Mouse (Mus musculus) hindbrain, embryonic 15.5 days (tissue): ENCODE results near the gene Gm29427. TPM values are rescaled to one million over a fixed set of nuclear protein-coding genes. Genes with fewer than 3 reads are reported as not detected.
A peak's percentile ranks its signal among the peaks of the same experiment; 100 is the strongest.
"Not testable (repeated sequence)": the region's sequence is repeated elsewhere in the genome, so short reads cannot be mapped to it uniquely, and the experiment has no call there.

Experiments used
- ATAC-seq: fragments of 200-750 bp; cut with Nextera tagmentation; 2 replicates; pipeline ENCODE4 v1.8.0; 2017; ENCODE audit warnings: low read depth, moderate number of reproducible peaks, moderate TSS enrichment; ENCODE audit not compliant: low FRiP score
- H3K27ac ChIP-seq: fragments of 300-500 bp; sonication (generic); replicated peaks from 2 replicates; pipeline ENCODE4 v1.5.1; 2015; ENCODE audit warnings: mild to moderate bottlenecking, inconsistent platforms
- H3K27me3 ChIP-seq: fragments of 300-500 bp; sonication (generic); 2 replicates; pipeline ENCODE4 v1.6.1; 2015; ENCODE audit warnings: control low read depth, inconsistent platforms
- H3K36me3 ChIP-seq: fragments of 300-500 bp; sonication (generic); 2 replicates; pipeline ENCODE4 v1.6.1; 2015; ENCODE audit warnings: control low read depth, inconsistent platforms
- H3K4me1 ChIP-seq: fragments of 300-500 bp; sonication (generic); replicated peaks from 2 replicates; pipeline ENCODE4 v1.6.1; 2015; ENCODE audit warnings: control low read depth, inconsistent platforms
- H3K4me2 ChIP-seq: fragments of 300-500 bp; sonication (generic); 2 replicates; pipeline ENCODE4 v1.6.1; 2015; ENCODE audit warnings: moderate library complexity, mild to moderate bottlenecking, inconsistent platforms
- H3K4me3 ChIP-seq: fragments of 300-500 bp; sonication (generic); 2 replicates; pipeline ENCODE4 v1.5.1; 2015; ENCODE audit warnings: mild to moderate bottlenecking, inconsistent platforms
- H3K9ac ChIP-seq: fragments of 300-500 bp; sonication (generic); 2 replicates; pipeline ENCODE4 v1.6.1; 2015; ENCODE audit warnings: inconsistent platforms
- H3K9me3 ChIP-seq: fragments of 300-500 bp; sonication (generic); 2 replicates; pipeline ENCODE4 v1.6.1; 2016; ENCODE audit warnings: control low read depth, inconsistent platforms
- WGBS: fragments of 180-500 bp; shearing (Covaris S2); methylation state at CpG from one replicate; pipeline ENCODE4 v1.1.7; 2015; 5-methylcytosine and 5-hydroxymethylcytosine counted together
- polyA plus RNA-seq: library from polyadenylated mRNA; unstranded; fragments of >200 nt; fragmentation: Nextera tagmentation; extraction: Ambion mirVana; gene quantifications from 2 replicates; pipeline ENCODE4 v1.2.1, GENCODE M21; 2015

The Gm29427 gene
- polyA plus RNA-seq, 1 experiment from 2014 or later: not detected

DNA sequence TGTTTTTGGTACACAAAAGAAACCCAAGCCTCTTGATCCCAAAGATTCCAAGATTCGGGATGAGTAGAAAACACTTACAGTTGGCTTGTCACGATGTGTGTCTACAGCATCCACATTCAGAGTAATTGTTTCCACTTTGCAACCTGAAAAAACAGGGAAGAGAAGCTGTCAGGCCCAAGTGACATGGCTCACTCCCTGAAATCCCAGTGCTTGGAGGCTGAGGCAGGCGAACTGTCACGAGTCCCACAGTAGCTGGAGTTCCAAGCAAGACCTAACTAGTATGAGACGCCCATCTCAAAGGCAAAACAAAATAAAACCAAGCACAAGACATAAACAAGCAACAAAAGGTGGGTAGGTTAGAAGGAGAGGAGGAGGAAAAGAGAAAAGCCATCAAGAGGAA lies 17.0 kb downstream of the Gm29427 start:
- no peaks in the 10 kb centered on the region for H3K27me3 ChIP-seq
- peaks cover 56% of the 10 kb centered on the region for H3K36me3 ChIP-seq
- H3K4me2 ChIP-seq: no peak overlapping the region
- no peak overlapping the region for H3K9ac ChIP-seq
- ATAC-seq: no peak
- no peak overlapping the region for H3K27ac ChIP-seq
- no peak overlapping the region for H3K4me3 ChIP-seq
- no peaks in the 10 kb centered on the region for H3K9me3 ChIP-seq
- 92% methylated on average over 5 of the region's 5 CpGs for WGBS
- no peaks in the 10 kb centered on the region for H3K4me1 ChIP-seq

DNA sequence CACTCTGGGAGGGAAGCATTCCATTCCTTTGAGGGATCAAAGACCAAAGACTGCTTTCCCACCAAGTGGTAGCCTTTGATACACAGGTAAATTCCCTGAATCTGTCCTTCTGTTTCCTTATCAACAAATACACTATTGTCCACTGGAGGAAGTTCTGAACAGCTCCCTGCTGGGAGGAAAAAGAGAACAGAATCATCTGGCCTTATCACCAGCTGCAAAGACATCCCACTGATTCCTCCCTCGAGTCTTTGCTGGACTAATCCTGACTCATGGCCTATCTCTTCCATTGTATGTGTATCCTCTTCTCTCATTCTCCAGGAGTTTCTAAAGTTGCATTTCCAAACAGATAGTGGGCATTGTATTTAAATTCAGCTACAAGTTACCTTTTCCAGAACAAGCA lies 31.7 kb downstream of the Gm29427 start:
- WGBS: 57% methylated on average over 1 of the region's 1 CpGs
- Histone ChIP-seq H3K4me3 (no peak overlapping the region), H3K4me1 (no peaks in the 10 kb centered on the region), H3K27me3 (no peaks in the 10 kb centered on the region), H3K4me2 (no peak overlapping the region), H3K9me3 (no peaks in the 10 kb centered on the region), H3K27ac (no peak overlapping the region), H3K36me3 (peaks cover 8% of the 10 kb centered on the region; the same call in 1 of the 2 replicates), H3K9ac (no peak overlapping the region)
- ATAC-seq: no peak

DNA sequence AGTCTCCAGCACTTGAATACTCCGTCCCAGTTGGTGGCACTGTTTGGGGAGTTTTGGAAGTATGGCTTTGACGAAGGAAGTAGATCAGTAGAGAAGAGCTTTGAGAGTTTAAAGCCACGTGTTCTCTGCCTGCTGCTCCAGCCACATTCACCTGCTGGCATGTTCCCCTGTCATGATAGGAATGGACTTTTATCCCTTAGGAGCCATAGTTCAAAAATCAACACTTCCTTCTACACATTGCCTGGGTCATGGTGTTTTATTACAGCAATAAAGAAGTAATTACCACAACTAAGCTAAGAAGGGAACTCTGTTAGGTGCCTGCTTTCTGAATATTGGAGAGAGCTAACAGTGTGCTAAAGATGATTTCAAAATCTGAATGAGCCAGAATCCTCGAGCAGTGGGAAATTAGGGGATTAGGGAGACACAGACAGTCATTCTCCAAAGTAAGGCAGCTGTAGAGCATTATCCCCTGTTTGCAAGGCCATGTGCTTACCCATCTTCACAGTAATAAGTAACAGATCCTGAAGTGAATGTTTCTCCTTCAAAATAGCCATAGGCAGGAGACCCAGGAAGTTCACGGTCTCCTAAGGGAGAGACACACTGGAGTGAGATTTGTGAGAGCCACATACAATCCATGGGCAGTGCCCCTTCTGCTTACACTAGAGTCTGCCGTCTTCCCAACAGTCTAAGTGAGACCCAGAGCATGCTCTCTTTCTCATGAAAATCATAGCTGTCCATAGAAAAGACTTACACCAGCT lies 33.8 kb downstream of the Gm29427 start:
- Histone ChIP-seq H3K27ac (no peak overlapping the region), H3K27me3 (no peaks in the 10 kb centered on the region), H3K4me2 (no peak overlapping the region), H3K9ac (no peak overlapping the region), H3K4me3 (no peak overlapping the region), H3K4me1 (no peaks in the 10 kb centered on the region), H3K36me3 (no peaks in the 10 kb centered on the region), H3K9me3 (no peaks in the 10 kb centered on the region)
- 80% methylated on average over 6 of the region's 6 CpGs for WGBS
- no peak for ATAC-seq

DNA sequence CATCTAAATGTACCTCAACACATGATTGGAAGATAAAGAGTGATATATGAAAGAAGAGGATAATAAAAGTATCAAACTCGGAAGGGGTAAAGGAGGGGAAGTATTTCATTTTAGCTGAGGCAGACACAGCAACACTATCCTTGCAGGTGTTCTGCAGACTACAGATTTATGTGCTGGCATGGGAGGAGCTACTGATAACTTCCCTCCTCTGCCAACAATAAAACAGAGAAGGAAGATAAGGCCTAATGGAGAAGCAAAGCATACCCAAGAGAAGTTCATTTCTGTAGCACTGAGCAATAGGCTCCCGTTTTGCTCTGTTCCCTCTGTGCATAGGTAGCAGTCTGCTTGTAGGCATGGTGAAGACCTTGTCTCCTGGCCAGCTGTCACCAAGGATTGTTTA lies 34.5 kb downstream of the Gm29427 start:
- Histone ChIP-seq H3K27ac (no peak overlapping the region), H3K9ac (no peak overlapping the region), H3K27me3 (no peaks in the 10 kb centered on the region), H3K4me3 (no peak overlapping the region), H3K36me3 (no peaks in the 10 kb centered on the region), H3K4me1 (no peaks in the 10 kb centered on the region), H3K9me3 (no peaks in the 10 kb centered on the region), H3K4me2 (no peak overlapping the region)
- no peak for ATAC-seq
- 76% methylated on average over 2 of the region's 2 CpGs for WGBS

DNA sequence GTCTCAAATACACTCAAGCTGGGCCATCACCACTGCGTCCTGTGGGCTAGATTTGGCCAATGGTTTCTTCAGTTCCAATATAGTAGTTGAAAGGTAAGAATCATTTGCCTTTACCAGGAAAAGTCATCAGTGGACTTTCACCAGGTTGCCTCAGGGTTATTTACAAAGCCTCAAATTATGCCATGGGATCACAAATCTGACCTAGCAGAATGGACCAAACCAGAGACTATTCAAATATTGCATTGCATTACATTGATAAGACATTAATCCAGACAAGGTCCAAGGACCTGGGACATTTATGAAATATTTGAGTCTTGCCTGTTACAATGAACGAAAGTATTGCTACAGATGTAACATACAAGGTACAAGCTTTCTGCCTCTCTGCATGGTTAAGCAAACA lies 37.0 kb downstream of the Gm29427 start:
- 85% methylated on average over 2 of the region's 2 CpGs for WGBS
- Histone ChIP-seq H3K4me1 (no peaks in the 10 kb centered on the region), H3K36me3 (no peaks in the 10 kb centered on the region), H3K9me3 (no peaks in the 10 kb centered on the region), H3K27me3 (no peaks in the 10 kb centered on the region), H3K9ac (no peak overlapping the region), H3K4me3 (no peak overlapping the region), H3K27ac (no peak overlapping the region), H3K4me2 (no peak overlapping the region)
- ATAC-seq: no peak

DNA sequence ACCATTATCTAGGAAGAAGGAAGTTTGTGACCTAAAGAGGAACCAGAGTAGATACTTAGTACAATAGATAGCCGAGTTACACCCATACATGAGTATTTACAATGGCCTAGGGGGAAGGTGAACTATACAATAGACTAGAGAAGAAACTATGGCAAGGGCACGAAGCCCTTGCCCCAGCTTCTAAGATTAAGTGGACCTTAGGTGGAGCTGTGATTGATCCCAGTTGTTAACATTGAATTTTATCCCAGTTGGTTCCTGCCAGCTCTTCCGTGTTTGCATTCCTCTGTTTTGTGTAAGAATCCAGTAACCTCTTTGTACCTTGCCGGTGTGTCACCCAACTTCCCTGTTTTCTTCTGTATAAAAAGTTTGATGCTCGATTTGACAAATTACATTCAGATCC lies 52.0 kb downstream of the Gm29427 start:
- ATAC-seq, H3K4me1 ChIP-seq, H3K27me3 ChIP-seq, H3K9me3 ChIP-seq, H3K4me3 ChIP-seq, H3K36me3 ChIP-seq, H3K27ac ChIP-seq, H3K9ac ChIP-seq, H3K4me2 ChIP-seq: not testable (repeated sequence)
- WGBS: 91% methylated on average over 5 of the region's 5 CpGs

DNA sequence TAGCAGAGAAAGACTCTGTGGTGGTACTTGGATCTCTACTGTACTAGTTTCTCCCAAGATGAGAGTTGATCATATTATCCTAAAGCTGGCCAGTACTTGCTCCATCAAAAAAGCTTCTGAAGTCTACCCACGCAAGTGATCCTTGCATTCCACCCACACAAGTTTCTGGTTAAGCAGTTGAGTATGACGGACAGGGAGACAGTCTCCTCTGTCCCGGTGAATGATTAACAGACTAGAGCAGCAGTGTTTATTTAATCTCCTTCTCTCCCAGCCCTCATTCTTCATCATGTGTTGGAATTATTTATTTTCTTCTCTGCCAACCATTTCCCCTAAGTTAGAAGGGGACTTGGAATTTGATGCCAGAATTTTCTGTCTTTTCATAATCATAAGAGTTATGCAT lies 54.1 kb downstream of the Gm29427 start, which contains the start of gene C4bp:
C4bp (minus strand) TSS at position 179 of the 400 bp plus-strand sequence.
- Histone ChIP-seq H3K36me3 (no peaks in the 10 kb centered on the region), H3K9me3 (no peaks in the 10 kb centered on the region), H3K27ac (no peak within 1 kb of the TSS), H3K4me2 (no peak within 1 kb of the TSS), H3K27me3 (no peaks in the 10 kb centered on the region), H3K4me1 (no peaks in the 10 kb centered on the region), H3K9ac (no peak within 1 kb of the TSS), H3K4me3 (no peak within 1 kb of the TSS)
- WGBS: 88% methylated on average over 3 of the region's 3 CpGs
- ATAC-seq: no peak

DNA sequence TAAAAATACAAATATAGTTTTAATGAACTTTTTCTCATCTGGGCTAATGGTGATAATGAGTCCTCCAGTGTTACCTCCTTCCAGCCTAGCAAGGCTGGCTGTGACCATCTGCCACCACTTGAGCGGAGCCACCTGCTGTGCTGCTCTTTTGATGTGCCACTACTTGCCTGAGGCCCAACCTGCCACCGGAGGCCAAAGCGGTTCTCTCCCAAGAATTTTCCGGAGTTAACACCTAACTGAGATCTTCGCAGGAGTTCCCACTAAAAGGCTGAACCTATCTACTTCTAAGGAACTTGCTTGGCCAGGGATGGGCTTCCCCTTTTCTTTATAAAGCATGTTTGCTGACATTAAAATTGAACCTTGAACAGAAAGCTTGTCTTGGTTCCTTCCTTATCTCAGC lies 56.0 kb downstream of the Gm29427 start:
- H3K9me3 ChIP-seq, H3K27me3 ChIP-seq, H3K4me2 ChIP-seq, ATAC-seq, H3K36me3 ChIP-seq, H3K4me1 ChIP-seq, H3K9ac ChIP-seq, H3K27ac ChIP-seq, H3K4me3 ChIP-seq: not testable (repeated sequence)
- 45% methylated on average over 5 of the region's 5 CpGs for WGBS

DNA sequence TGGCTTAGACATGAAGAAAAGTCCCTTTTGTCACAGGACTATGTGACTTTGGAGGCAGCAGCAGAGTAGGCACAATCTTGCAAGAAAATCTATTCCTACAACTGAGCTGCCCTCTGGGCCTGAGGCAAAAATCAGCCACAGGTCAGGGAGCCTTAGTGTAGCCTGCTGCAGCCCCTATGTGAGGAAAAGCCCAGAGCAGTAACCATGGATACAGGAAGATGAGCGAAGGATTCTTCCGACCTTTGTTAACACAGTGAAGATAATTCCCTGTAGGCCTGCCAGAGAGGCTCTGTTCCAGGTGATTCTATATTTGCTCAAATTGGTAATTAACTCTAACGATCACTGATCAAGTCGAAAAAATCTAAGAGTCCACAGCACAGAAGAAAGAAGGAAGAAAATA lies 71.5 kb downstream of the Gm29427 start:
- H3K9ac ChIP-seq: no peak overlapping the region
- H3K4me3 ChIP-seq: no peak overlapping the region
- no peaks in the 10 kb centered on the region for H3K36me3 ChIP-seq
- H3K9me3 ChIP-seq: no peaks in the 10 kb centered on the region
- no peaks in the 10 kb centered on the region for H3K27me3 ChIP-seq
- no peak overlapping the region for H3K27ac ChIP-seq
- no peaks in the 10 kb centered on the region; the same call in 1 of the 2 replicates for H3K4me1 ChIP-seq
- 48% methylated on average over 4 of the region's 4 CpGs for WGBS
- H3K4me2 ChIP-seq: no peak overlapping the region
- no peak for ATAC-seq

DNA sequence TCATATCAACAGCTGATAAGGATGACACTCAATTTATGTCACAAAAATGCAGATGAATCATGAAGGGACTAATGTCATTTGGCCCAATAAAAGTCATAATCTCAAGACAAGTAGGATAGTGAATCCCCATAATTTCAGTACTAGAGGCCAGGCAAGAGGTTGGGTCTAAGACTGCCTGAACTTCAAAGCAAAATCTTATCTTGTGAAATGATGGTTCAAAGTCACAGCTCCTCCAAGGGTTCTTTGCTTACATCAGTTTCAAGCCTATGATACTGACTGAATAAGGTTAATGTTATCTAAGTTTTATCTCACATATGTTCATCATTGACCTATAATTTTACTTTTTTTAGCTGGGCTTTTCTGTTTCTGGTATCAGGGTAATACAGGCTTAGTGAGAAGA lies 74.6 kb downstream of the Gm29427 start:
- Histone ChIP-seq H3K4me3 (no peak overlapping the region), H3K27me3 (no peaks in the 10 kb centered on the region), H3K4me2 (no peak overlapping the region), H3K9me3 (no peaks in the 10 kb centered on the region), H3K9ac (no peak overlapping the region), H3K27ac (no peak overlapping the region), H3K4me1 (no peaks in the 10 kb centered on the region; the same call in 1 of the 2 replicates), H3K36me3 (no peaks in the 10 kb centered on the region)
- no peak for ATAC-seq

DNA sequence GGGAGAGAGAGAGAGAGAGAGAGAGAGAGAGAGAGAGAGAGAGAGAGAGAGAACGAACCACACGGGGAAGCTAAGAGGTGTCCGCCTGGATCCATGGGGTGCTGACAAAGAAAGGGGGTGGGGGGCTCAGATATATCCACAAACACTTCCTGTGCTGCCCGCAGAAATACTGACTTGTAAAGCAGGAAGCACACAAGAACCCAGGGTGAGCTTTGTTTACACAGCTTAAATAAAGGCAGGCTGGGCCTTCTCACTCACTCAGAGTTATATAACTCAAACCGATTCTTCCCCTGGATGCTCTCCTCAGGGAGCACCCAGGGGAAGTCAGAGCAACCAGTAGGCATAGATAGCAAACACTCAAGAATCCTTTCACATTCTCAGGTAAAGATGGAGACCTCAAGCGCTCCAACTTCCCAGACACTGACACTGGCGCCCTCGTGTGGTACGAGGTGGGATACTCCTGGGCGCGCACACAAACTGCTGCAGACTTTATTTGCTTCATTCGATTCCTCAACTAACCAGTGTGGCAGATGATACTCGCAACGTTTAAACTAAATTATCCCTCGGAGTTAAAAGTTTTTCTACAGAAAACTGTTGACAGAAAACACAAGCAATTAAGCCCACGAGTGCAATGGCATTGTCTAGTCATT lies 81.7 kb downstream of the Gm29427 start:
- ATAC-seq: no peak
- H3K4me2 ChIP-seq: 0 out of 2 replicates have a peak overlapping the region, but pooled peaks have one; percentile 0

DNA sequence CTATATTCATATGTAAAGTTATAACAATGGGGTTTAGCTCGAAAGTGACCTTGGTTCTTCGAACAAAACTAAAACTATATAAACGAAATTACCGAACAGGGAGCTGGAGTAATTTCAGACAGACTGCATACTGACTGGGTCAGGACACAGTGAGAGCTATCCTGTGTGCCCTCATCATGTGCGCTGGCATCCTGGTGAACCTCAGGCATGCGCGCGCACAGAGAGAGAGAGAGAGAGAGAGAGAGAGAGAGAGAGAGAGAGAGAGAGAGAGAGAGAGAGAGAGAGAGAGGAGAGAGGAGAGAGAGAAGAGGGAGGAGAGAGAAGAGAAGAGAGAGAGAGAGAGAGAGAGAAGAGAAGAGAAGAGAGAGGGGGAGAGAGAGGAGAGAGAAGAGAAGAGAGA lies 82.3 kb downstream of the Gm29427 start:
- 88% methylated on average over 8 of the region's 8 CpGs for WGBS
- no peak overlapping the region for H3K4me3 ChIP-seq
- no peak for ATAC-seq
- H3K4me2 ChIP-seq: no peak overlapping the region
- H3K4me1 ChIP-seq: no peaks in the 10 kb centered on the region
- H3K9me3 ChIP-seq: no peaks in the 10 kb centered on the region
- no peak overlapping the region for H3K9ac ChIP-seq
- no peaks in the 10 kb centered on the region for H3K27me3 ChIP-seq
- H3K36me3 ChIP-seq: no peaks in the 10 kb centered on the region
- H3K27ac ChIP-seq: no peak overlapping the region

More for the DNA sequence above, 81.7 kb downstream of the Gm29427 start:
- Histone ChIP-seq H3K27me3 (no peaks in the 10 kb centered on the region), H3K4me3 (no peak overlapping the region), H3K9ac (no peak overlapping the region), H3K9me3 (no peaks in the 10 kb centered on the region), H3K27ac (no peak overlapping the region), H3K4me1 (no peaks in the 10 kb centered on the region), H3K36me3 (no peaks in the 10 kb centered on the region)
- whole genome bisulfite sequencing: 30% methylated on average over 16 of the region's 16 CpGs
